Mouse (Mus musculus) small intestine, adult 2 months (tissue): Measurements from ENCODE around the gene Epb41l4b.

Source experiments
- CTCF ChIP-seq: fragments of 200-500 bp; IDR thresholded peaks from 2 replicates; pipeline ENCODE4 v1.5.1; 2012; ENCODE audit warnings: low read depth, mild to moderate bottlenecking, control low read depth, inconsistent platforms, low read length, moderate library complexity, mixed read lengths; ENCODE audit not compliant: insufficient replicate concordance, insufficient read length; ENCODE audit errors: extremely low read depth
- POLR2A ChIP-seq: fragments of 200-500 bp; IDR thresholded peaks from 2 replicates; pipeline ENCODE4 v1.6.1; 2012; ENCODE audit warnings: low read depth, mild to moderate bottlenecking, control low read depth, inconsistent platforms, low read length, moderate library complexity

- TF ChIP-seq CTCF (no peak), POLR2A (no peak)
These were observed 85.6 kb downstream of the Epb41l4b start for GRCm38 (mm10) chr4:57057637-57058036.
